Mouse (Mus musculus) adrenal gland, postnatal 10 days (tissue): ENCODE data around the gene Ankdd1b. TPM values are rescaled to one million over a fixed set of nuclear protein-coding genes. Genes with fewer than 3 reads are reported as not detected.

Experiments
- DNase-seq: peaks from one replicate; pipeline ENCODE4 v3.0.0; 2021; ENCODE audit warnings: mixed read lengths
- long read RNA-seq, 2 experiments: library from polyadenylated mRNA; stranded (forward); transcript quantifications; one replicate each; pipeline ENCODE4 v2.0.0; 2021
- total RNA-seq, 2 experiments: library from RNA; stranded (reverse); gene quantifications; 2 replicates each; pipeline ENCODE4 v1.2.3; 2021

The Ankdd1b gene
- 1 to 10 TPM; 1.2 TPM for total RNA-seq
- long read RNA-seq, experiment 1, partial matches to known transcripts: 0 of 7 reads
- long read RNA-seq, experiment 1, other reads (novel, unspliced or antisense): 7 of 7 reads
- long read RNA-seq, experiment 2, partial matches to known transcripts: 0 of 10 reads
- long read RNA-seq, experiment 2, other reads (novel, unspliced or antisense): 10 of 10 reads

- no peak for DNase-seq
These were observed at the start of gene Ankdd1b for GRCm38 (mm10) chr13:96470957-96471356. TSS of gene Ankdd1b (minus strand) at chr13:96471198.

- no peak for DNase-seq
These were observed 46.3 kb upstream of the Ankdd1b start for GRCm38 (mm10) chr13:96517335-96517734.

DNA sequence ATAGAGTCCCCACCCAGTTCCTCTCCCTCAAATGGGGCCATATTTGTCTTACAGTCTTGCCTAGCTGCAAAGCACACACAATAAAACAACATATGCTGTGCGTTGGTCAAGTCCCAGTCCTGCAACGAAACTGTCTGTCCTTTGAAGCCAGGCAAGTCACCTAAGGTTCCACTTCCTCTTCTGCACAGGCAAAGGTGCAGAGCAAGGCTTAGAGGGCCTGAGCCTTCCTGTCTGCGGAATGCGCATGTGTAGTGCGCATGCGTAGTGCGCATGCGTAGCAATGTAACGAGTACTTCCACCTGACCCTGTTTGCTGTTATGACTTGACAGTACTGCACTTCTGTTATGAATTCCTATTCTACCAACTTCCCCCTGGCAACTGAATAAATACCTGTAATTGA lies 45.3 kb upstream of the Ankdd1b start:
- no peak for DNase-seq

DNA sequence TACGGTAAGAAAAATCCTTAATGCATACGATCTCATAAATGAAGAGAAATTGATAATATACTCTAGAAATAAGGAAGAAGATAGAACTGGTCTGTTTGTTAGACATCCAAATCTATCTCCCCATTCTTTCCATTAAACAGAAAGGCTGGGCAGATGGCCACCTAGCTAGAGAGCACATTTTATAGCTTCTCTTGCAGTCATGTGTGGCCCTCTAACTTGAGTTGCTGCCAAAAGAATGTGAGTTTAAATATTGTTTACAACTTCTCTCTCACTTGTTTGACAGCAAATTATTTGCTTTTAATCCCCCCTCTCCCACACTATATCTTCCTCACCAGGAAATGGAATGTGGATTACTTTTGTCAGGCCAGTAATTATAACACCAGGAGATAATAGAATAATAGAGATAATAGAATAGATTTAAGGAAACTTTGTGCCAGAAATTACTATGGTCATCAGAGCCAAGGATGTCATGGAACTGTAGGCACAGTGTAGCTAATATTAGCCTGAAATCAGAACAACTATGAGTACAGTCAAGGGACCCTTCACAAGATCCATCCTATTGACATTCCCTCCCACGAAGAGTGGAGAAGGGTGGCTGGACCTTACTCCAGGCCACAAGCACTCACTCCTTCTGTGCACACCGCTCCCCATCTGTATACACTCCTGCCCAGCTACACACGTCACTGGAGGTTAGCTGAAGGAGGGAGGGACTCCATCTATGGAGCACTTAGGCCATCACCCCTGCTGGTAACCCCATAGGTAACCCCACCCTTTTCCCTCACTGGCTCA lies 43.4 kb upstream of the Ankdd1b start:
- DNase-seq: no peak

- DNase-seq: no peak
These were observed 40.9 kb upstream of the Ankdd1b start for GRCm38 (mm10) chr13:96511893-96512292.

GRCm38 (mm10) chr13:96511262-96511661 lies 40.3 kb upstream of the Ankdd1b start:
- no peak for DNase-seq

DNA sequence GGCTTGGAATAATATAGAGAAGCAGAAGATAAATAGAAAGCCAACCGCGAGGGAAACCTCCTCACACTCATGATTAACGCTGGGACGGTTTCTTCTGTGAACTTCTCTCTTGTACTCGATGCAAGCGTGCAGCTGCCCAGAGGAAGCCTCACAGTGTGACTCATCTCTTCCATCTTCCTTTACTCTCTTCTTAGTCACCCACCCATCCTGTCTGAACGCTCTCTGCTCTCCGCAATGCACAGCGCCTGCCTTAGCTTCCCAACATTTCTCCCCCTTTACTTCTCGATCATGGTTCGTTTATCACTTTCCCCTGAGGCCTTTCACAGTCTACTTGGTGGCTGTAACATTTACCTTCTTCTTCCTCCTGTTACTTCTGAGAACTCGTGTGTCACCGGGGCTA lies 39.6 kb upstream of the Ankdd1b start:
- peak; percentile 46 for DNase-seq

DNA sequence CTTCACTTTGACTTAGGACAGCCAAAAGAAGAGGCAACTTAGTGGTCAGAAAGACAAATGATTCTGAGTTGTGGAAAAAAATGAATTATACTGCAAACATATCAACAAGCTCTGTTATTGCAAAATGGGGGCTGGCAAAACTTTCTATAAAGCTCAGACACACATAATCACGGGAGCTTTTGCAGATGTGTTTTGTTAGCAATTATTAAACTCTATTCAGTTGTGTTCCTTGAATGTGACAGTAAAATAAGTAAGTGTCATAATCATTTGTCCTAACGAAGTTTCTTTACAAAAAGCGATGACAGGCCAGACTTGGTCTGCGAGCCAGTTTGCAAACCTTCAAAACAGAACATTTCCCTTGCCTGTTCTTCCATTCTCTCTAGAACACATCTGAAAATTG lies 36.5 kb upstream of the Ankdd1b start:
- DNase-seq: no peak

- DNase-seq: no peak
These were observed 35.3 kb upstream of the Ankdd1b start for GRCm38 (mm10) chr13:96506313-96506712.

GRCm38 (mm10) chr13:96505661-96506060 lies 34.7 kb upstream of the Ankdd1b start:
- DNase-seq: no peak

DNA sequence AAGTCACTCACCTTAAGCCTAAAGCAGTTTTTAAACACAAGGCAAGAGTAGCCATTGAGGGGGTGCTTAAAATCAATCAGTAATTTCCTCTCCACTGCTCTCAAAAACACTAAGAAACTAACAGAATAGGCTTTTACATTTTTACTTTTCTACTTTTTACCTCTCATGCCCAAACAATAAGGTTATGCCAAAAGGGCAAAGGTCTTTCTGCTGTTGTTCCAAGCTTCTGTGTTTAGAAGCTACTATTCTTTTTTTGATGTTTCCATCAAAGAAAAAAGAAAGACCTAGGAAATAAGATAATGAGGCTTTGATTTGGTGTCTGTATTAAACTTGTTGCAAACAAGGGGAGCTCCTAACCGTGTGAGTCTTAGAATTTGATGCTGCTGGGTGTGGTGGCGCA lies 28.9 kb upstream of the Ankdd1b start:
- no peak for DNase-seq

GRCm38 (mm10) chr13:96496630-96497029 lies 25.6 kb upstream of the Ankdd1b start:
- DNase-seq: no peak

GRCm38 (mm10) chr13:96490433-96490832 lies 19.4 kb upstream of the Ankdd1b start, which contains the start of gene Gm17622:
TSS of gene Gm17622 (plus strand) at chr13:96490733.
- DNase-seq: no peak

- no peak for DNase-seq
These were observed 17.0 kb upstream of the Ankdd1b start for GRCm38 (mm10) chr13:96487968-96488367.

DNA sequence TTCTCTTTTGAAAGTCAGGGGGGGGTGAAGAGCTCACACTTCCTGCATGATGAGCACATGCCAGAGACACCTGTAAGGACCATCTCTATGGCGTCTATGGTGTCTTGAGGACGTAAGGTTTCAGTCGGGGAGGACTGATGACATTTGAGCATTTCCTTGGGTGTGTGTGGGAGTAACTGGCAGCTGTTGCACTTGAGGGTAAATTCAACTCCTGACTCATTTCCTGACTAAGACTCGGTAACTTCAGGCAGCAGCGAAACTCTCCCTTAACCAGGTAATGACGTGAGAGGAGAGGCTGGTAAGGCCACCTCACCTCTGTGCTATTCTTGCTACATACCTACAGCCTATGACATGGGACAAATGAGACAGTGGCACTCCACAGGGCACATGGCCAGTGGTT lies 16.2 kb upstream of the Ankdd1b start:
- DNase-seq: no peak

GRCm38 (mm10) chr13:96478991-96479390 lies 8.0 kb upstream of the Ankdd1b start:
- DNase-seq: no peak

- peak; percentile 49 for DNase-seq
These were observed 6.2 kb upstream of the Ankdd1b start for GRCm38 (mm10) chr13:96477226-96477625.

- no peak for DNase-seq
These were observed 442 bp downstream of the Ankdd1b start for GRCm38 (mm10) chr13:96470556-96470955.

- no peak for DNase-seq
These were observed 2.3 kb downstream of the Ankdd1b start for GRCm38 (mm10) chr13:96468678-96469077.

DNA sequence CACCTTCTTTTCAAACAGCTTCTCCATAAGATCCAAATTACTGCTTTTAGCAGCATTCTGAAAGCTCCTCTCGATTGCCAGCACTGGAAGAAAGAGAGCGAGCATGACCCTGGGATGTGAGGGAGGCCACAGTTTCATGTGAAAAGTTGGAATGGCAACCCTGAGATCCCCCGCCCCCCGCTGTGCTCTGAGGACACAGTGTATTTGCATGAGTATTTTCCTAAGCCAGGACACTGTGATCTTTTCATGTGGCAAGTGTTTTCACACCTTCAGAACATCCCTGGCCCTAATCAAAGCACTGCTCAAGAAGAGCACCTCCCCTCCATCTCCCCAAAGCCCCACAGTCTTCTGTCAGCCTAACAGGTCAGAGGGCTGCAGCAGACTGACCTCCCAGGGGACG lies 5.7 kb downstream of the Ankdd1b start:
- peak; percentile 18 for DNase-seq

DNA sequence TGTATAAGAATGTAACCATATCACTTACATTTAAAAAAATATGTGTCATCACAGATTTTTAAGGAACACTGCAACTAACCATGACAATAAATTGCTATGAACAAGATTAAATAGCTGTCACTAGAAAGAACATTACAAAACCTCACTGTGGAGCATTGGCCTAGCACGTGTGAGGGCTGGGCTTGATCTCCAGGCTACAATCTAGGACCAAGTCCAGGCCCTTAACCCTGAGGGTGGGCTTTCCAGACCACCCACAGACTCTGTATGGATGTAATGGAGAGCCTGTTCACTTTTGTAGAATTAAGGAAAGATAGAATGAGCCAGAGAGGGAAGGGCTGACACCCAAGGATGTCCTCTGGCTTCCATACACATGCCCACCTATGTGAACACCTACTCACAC lies 8.4 kb downstream of the Ankdd1b start:
- DNase-seq: no peak

- DNase-seq: no peak
These were observed 12.4 kb downstream of the Ankdd1b start for GRCm38 (mm10) chr13:96458606-96459005.

DNA sequence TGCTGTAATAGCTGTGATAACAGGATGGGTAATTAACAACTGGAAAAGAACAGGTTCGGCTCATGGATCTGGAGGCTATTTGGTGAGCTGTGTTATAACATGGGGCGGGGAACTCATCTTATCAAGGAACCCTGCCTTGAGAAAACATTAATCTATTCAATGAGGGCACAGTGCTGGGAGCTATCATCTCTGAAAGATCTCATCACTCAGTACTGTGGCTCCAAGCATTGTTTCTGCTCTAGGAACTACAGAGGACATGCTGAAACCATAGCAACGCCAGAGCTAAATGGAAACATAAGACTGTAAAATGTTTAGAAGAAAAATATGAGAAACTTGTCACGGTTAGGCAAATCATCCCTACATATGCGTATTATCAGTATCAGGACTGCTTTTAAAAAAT lies 13.0 kb downstream of the Ankdd1b start:
- no peak for DNase-seq

- no peak for DNase-seq
These were observed 13.4 kb downstream of the Ankdd1b start for GRCm38 (mm10) chr13:96457566-96457965.
